Mouse (Mus musculus) spleen, adult 18-20 months (tissue): ENCODE measurements around the gene Sel1l3.

Experiments
- DNase-seq, 2 experiments: peaks; one replicate each; pipeline ENCODE4 v3.0.0; 2022; ENCODE audit warnings: mixed read lengths in 2 of 2

Gene Sel1l3

GRCm38 (mm10) chr5:53140158-53140927 lies 73.4 kb downstream of the Sel1l3 start:
- DNase-seq = no peak

GRCm38 (mm10) chr5:53139566-53139965 lies 74.2 kb downstream of the Sel1l3 start:
- DNase-seq = no peak

GRCm38 (mm10) chr5:53139140-53139539 lies 74.6 kb downstream of the Sel1l3 start:
- no peak for DNase-seq

GRCm38 (mm10) chr5:53138025-53138424 lies 75.7 kb downstream of the Sel1l3 start:
- no peak for DNase-seq

GRCm38 (mm10) chr5:53135984-53136383 lies 77.7 kb downstream of the Sel1l3 start:
- no peak for DNase-seq

GRCm38 (mm10) chr5:53134003-53134402 lies 79.7 kb downstream of the Sel1l3 start:
- DNase-seq = no peak

GRCm38 (mm10) chr5:53124701-53125100 lies 89.0 kb downstream of the Sel1l3 start:
- DNase-seq = no peak

- no peak for DNase-seq
Measured at GRCm38 (mm10) chr5:53123525-53124286, 90.0 kb downstream of the Sel1l3 start.

- no peak for DNase-seq
Measured at GRCm38 (mm10) chr5:53119689-53120088, 94.0 kb downstream of the Sel1l3 start.

GRCm38 (mm10) chr5:53118212-53118611 lies 95.5 kb downstream of the Sel1l3 start:
- DNase-seq = no peak

- no peak for DNase-seq
Measured at GRCm38 (mm10) chr5:53114616-53115267, 99.0 kb downstream of the Sel1l3 start.

- no peak for DNase-seq
Measured at GRCm38 (mm10) chr5:53112942-53113341, 100.8 kb downstream of the Sel1l3 start.

- no peak for DNase-seq
Measured at GRCm38 (mm10) chr5:53111036-53111435, 102.7 kb downstream of the Sel1l3 start.

GRCm38 (mm10) chr5:53110225-53110624 lies 103.5 kb downstream of the Sel1l3 start:
- DNase-seq = no peak

- no peak for DNase-seq
Measured at GRCm38 (mm10) chr5:53108668-53109067, 105.1 kb downstream of the Sel1l3 start.

GRCm38 (mm10) chr5:53108026-53108425 lies 105.7 kb downstream of the Sel1l3 start:
- DNase-seq = no peak

GRCm38 (mm10) chr5:53106731-53107130 lies 107.0 kb downstream of the Sel1l3 start:
- no peak for DNase-seq

GRCm38 (mm10) chr5:53106125-53106524 lies 107.6 kb downstream of the Sel1l3 start:
- no peak for DNase-seq

GRCm38 (mm10) chr5:53105716-53106115 lies 108.0 kb downstream of the Sel1l3 start:
- DNase-seq = no peak

GRCm38 (mm10) chr5:53104177-53104855 lies 109.4 kb downstream of the Sel1l3 start:
- DNase-seq = no peak

- no peak for DNase-seq
Measured at GRCm38 (mm10) chr5:53101848-53102473, 111.8 kb downstream of the Sel1l3 start.

- no peak for DNase-seq
Measured at GRCm38 (mm10) chr5:53091331-53091730, 122.4 kb downstream of the Sel1l3 start.

- no peak for DNase-seq
Measured at GRCm38 (mm10) chr5:53087452-53087851, 126.3 kb downstream of the Sel1l3 start.
